Mouse (Mus musculus) megakaryocyte-erythroid progenitor cell, adult 5-6 weeks (primary cell): Measurements from ENCODE around the gene Bhmt. TPM values are rescaled to one million over a fixed set of nuclear protein-coding genes. Genes with fewer than 3 reads are reported as not detected.
"Not testable (repeated sequence)": the region's sequence is repeated elsewhere in the genome, so short reads cannot be mapped to it uniquely, and the experiment has no call there.

Source experiments
- ATAC-seq: replicated peaks from 2 replicates; pipeline ENCODE4 v1.8.0; 2016; ENCODE audit warnings: mild to moderate bottlenecking, inconsistent platforms; ENCODE audit not compliant: severe bottlenecking, poor library complexity, low FRiP score, low TSS enrichment
- total RNA-seq, 2 experiments: library from RNA; stranded (forward) in 1 of 2; stranded (reverse) in 1 of 2; fragments of 200-1000, 215-1000 nt in 1 of 2; fragments of >200 nt in 1 of 2; fragmentation: Nextera tagmentation in 1 of 2; gene quantifications; 2 replicates each; pipeline ENCODE4 v1.2.3; 2014 to 2017

Gene Bhmt
- total RNA-seq, 2 experiments from 2014 or later = not detected

DNA sequence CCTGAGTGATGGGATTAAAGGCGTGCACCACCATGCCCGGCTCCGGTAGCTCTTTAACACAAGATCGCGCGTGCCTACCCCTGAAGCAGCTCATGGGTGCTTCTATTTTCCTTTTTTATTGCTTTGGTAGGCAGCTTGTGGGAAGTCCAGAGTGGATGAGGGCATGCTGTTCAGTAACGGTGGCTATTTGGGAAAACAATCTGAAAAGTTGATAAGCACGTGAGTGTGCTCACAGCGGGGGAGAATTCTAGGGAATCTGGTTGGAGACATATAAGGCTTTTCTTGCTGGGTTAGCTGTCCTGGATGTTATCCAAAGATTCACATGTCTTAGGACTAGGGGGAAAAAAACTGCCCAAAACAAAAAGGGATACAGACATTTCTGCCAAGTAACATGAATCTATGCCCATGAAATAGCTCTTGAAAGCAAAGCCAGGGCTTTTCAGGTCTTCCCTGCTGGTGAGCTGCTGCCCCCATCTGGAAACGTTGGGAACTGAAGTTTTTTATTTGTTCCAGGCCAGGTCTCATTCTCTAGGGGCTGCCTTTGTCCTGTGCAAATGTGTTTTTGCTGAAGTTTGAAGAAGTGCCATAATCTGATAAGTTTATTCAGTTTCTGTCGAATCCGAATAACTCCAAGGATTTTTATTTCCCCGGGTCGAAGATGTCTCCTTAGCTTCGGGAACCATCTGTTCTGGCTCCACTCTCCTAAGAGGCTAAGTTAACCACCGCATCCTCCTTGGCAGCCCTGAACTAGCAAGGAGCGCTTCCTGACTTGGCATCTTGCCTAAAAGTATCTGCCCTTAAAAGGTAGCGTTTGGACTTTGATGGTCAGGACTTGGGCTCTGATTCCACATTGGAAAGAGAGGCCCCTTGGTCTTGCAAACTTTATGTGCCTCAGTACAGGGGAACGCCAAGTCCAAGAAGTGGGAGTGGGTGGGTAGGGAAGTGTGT lies 24.8 kb downstream of the Bhmt start:
- peak; percentile 85 for ATAC-seq

- ATAC-seq = no peak
Measured at GRCm38 (mm10) chr13:93608476-93608875, 29.3 kb downstream of the Bhmt start.

DNA sequence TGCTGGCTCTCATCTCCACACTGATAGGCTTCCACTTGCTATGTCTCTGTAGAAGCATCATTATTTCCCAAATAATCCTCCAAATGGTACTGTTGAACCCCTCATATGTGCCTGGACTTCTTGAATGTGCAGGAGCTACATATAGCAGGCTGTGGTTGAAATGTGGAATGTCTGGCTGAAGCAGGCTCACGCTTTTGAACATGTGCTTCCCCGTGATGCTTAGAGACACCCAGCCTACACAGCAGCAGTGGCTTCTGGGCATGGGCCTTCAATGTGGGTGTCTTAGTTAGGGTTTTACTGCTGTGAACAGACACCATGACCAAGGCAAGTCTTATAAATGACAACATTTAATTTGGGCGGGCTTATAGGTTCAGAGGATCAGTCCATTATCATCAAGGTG lies 30.1 kb downstream of the Bhmt start:
- no peak for ATAC-seq

DNA sequence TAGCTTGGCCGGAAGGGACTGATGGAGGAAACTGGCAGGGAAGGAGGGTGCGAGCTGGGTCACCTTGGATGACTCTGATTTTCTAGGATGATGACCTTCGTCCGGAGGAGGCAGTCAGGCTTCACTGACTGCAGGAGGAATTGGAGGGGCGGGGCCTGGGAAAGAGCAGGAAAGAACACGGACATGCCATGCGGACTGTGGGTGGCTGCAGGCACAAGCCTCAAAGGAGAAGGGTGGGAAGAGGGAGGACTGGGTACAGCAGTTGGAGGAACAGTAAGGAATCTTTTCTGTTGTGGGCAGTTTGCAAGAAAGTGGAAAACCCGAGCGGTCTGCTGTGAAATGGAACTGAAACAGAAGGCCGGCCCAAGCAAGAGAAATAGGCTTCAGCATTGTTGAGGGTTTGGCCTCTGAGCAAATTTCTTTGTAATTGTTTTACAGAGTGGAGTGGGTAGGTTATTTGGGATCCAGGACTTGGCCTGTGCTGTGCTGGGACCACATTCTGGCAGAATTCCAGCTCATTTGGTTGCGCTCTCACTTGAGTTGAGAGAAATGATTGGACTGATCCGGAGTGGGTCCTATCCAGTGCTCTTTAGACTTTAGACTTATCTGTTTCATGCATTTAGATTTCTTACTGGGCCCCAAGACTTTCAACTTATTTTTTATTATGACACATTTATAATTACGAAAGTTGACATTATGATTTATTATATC lies 30.7 kb downstream of the Bhmt start:
- no peak for ATAC-seq

- ATAC-seq = no peak
Measured at GRCm38 (mm10) chr13:93604698-93605097, 33.1 kb downstream of the Bhmt start.

GRCm38 (mm10) chr13:93601527-93601926 lies 36.2 kb downstream of the Bhmt start:
- no peak for ATAC-seq

GRCm38 (mm10) chr13:93593040-93593699 lies 44.6 kb downstream of the Bhmt start:
- ATAC-seq = no peak

- not testable (repeated sequence) for ATAC-seq
Measured at GRCm38 (mm10) chr13:93582526-93582925, 55.2 kb downstream of the Bhmt start.

DNA sequence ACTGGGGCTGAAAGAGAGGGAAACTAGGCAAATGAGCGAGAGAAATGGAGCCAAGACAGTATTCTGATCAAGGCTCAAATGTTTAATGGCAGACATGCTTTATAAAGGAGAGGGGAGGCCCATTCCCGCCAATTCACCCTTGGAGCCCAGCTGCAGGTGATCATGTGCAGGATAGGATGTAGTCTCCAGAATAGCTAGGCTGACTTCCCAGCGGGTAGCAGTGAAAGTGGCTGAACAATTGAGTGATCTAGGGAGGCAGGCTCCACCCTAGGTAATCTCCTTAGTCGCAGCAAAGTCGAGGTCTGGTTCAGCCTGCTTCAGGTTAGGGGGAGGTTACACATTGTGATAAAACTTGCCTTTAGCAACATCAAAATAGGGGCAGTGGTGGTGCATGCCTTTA lies 57.3 kb downstream of the Bhmt start:
- no peak for ATAC-seq

DNA sequence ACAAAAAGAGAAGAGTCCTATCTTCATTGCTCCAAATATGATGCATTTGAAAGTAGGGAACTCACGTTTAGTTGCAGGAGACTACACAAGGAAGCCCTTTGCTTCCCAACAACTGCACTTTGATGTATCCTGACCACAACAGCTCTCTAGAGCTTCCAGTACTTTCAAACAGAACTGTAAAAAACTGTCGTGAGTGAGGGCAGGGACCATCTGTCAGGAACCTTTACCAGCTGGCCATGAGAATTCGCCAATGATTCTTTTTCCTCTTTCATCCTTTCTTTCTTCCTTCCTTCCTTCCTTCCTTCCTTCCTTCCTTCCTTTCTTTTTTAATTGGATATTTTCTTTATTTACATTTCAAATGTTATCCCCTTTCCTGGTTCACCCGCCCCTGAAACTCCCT lies 68.1 kb downstream of the Bhmt start:
- no peak for ATAC-seq

Other genes with a start within 250 kb of the Bhmt start
- gene Jmy, start 138.2 kb downstream of the Bhmt start, total RNA-seq (2014; fragmentation: Nextera tagmentation) = 20.7 and 24.9 TPM in 2 replicates
- gene Jmy, start 138.2 kb downstream of the Bhmt start, total RNA-seq (2017) = 18.2 and 26.9 TPM in 2 replicates
- gene Bhmt2, start 36.3 kb upstream of the Bhmt start, total RNA-seq (2014; fragmentation: Nextera tagmentation) = not detected in 2 replicates
- gene Bhmt2, start 36.3 kb upstream of the Bhmt start, total RNA-seq (2017) = not detected in 2 replicates
- not detected in 2 replicates for gene Dmgdh, start 36.5 kb upstream of the Bhmt start, total RNA-seq (2014; fragmentation: Nextera tagmentation)
- not detected in 2 replicates for gene Dmgdh, start 36.5 kb upstream of the Bhmt start, total RNA-seq (2017)
- 12.6 and 16.0 TPM in 2 replicates for gene Arsb, start 133.7 kb upstream of the Bhmt start, total RNA-seq (2014; fragmentation: Nextera tagmentation)
- gene Arsb, start 133.7 kb upstream of the Bhmt start, total RNA-seq (2017) = 3.3 and 3.9 TPM in 2 replicates